Mouse (Mus musculus) neural tube, embryonic 15.5 days (tissue): ENCODE measurements around the gene Msi2. TPM values are rescaled to one million over a fixed set of nuclear protein-coding genes. Genes with fewer than 3 reads are reported as not detected.

Experiments
- ATAC-seq: fragments of 200-750 bp; cut with Nextera tagmentation; 2 replicates; pipeline ENCODE4 v1.8.0; 2017; ENCODE audit warnings: mild to moderate bottlenecking, moderate TSS enrichment, moderate library complexity; ENCODE audit not compliant: low FRiP score
- H3K27ac ChIP-seq: fragments of 300-500 bp; sonication (generic); replicated peaks from 2 replicates; pipeline ENCODE4 v1.5.1; 2015; ENCODE audit warnings: mild to moderate bottlenecking, inconsistent platforms
- H3K27me3 ChIP-seq: fragments of 300-500 bp; sonication (generic); replicated peaks from 2 replicates; pipeline ENCODE4 v1.6.1; 2015; ENCODE audit warnings: inconsistent platforms
- H3K36me3 ChIP-seq: fragments of 300-500 bp; sonication (generic); 2 replicates; pipeline ENCODE4 v1.6.1; 2015; ENCODE audit warnings: inconsistent platforms
- H3K4me1 ChIP-seq: fragments of 300-500 bp; sonication (generic); 2 replicates; pipeline ENCODE4 v1.6.1; 2015; ENCODE audit warnings: inconsistent platforms
- H3K4me2 ChIP-seq: fragments of 300-500 bp; sonication (generic); 2 replicates; pipeline ENCODE4 v1.6.1; 2015; ENCODE audit warnings: inconsistent platforms, mild to moderate bottlenecking, moderate library complexity
- H3K4me3 ChIP-seq: fragments of 300-500 bp; sonication (generic); replicated peaks from 2 replicates; pipeline ENCODE4 v1.5.1; 2015; ENCODE audit warnings: mild to moderate bottlenecking, inconsistent platforms
- H3K9ac ChIP-seq: fragments of 300-500 bp; sonication (generic); replicated peaks from 2 replicates; pipeline ENCODE4 v1.6.1; 2015; ENCODE audit warnings: mild to moderate bottlenecking, inconsistent platforms
- H3K9me3 ChIP-seq: fragments of 300-500 bp; sonication (generic); replicated peaks from 2 replicates; pipeline ENCODE4 v1.6.1; 2016; ENCODE audit warnings: inconsistent platforms
- WGBS: fragments of 180-500 bp; shearing (Covaris S2); methylation state at CpG from one replicate; pipeline ENCODE4 v1.1.7; 2015; ENCODE audit warnings: mixed read lengths; 5-methylcytosine and 5-hydroxymethylcytosine counted together
- polyA plus RNA-seq: library from polyadenylated mRNA; unstranded; fragments of >200 nt; fragmentation: Nextera tagmentation; extraction: Ambion mirVana; gene quantifications from 2 replicates; pipeline ENCODE4 v1.2.1, GENCODE M21; 2015

Msi2 gene
- polyA plus RNA-seq, 1 experiment from 2014 or later = 20.7 TPM

DNA sequence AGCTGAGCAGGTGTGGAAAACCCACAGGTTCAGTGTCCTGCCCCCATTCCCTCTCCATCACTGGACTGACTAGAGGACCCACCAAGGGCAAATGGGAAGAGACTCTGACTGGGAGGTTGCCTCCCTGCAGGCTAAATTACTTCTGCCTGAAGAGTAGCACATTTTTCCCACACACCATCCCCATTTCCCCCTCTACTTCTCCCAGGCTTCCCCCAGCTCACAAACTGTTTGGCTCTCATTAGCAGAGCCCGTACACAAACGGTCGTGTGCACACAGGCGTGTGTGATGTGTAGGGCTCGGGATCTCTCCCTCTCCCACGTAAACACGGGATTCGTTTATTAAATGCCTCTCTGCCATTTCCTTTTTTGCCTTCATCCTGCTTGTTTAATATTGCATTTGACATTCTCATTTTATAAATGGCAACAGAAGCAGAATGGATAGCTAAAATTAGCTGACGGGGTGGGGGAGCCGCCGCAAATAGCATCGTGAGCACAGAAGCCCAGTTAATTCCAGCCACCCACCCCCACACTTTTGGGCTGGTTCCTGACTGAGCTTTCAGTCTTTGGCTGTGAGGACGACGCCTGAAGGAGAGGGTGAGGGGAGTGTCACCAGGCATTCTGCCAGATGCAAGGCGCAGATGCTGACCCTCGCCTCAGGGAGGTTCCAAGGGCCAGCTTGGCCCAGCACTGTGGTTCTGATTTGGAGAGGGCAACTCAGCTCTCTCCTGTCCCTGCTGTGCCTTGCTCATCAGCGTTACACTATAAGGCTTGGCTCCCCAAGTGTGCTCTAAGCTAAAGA is 313.3 kb downstream of the Msi2 start:
- 13% methylated on average over 17 of the region's 17 CpGs for WGBS
- Histone ChIP-seq H3K27ac (peak overlapping the region; percentile 79), H3K9me3 (no peaks in the 10 kb centered on the region), H3K27me3 (no peaks in the 10 kb centered on the region), H3K4me2 (peak overlapping the region; percentile 38), H3K4me1 (peaks cover 66% of the 10 kb centered on the region), H3K36me3 (no peaks in the 10 kb centered on the region), H3K9ac (no peak overlapping the region), H3K4me3 (no peak overlapping the region)
- ATAC-seq = peak; percentile 56

DNA sequence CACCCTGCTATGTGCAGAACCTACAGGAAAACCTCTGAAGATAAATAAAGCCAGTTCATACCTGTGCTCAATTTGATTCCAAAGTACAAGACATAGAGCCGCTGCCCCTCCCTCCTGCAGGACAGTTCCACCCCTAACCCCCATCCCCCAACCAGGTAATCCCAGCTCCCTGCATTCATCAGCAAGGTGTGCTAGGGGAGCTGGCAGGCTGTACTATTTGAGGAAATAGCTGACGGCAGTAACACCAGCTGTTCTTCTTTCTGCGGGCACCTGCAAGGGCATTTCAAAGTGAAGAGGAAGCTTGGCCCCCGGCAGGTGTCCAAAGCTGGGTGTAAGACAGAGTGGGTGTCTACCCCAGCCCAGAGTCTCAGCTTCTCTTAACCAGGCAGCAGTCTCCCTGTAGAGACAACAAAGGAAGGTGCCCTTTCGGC is 314.1 kb downstream of the Msi2 start:
- Histone ChIP-seq H3K4me2 (peak overlapping the region; percentile 38; the same call in 1 of the 2 replicates), H3K27ac (peak overlapping the region; percentile 79), H3K9ac (no peak overlapping the region), H3K4me1 (peaks cover 70% of the 10 kb centered on the region), H3K4me3 (no peak overlapping the region), H3K27me3 (no peaks in the 10 kb centered on the region), H3K9me3 (no peaks in the 10 kb centered on the region), H3K36me3 (no peaks in the 10 kb centered on the region)
- ATAC-seq = no peak
- WGBS = 46% methylated on average over 5 of the region's 5 CpGs

DNA sequence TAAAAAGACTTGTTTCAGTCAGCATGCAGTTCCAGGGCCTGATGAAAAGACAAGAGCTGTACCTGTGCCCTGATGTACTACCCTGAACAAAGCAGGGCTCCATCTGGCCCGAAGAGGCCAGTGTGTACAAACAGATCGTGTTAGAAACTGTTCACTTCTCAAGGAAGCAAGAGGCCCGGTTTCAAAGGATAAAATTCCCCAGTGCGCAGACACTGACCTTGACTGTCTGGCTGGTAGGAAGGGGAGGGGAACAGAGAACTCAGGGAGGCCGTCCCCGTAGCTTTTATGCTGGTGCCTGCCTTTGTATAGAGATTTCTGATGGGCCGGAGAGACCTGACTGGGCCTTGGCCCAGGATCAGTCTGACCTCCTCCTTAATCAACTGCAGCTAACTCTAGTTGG is 316.0 kb downstream of the Msi2 start:
- Histone ChIP-seq H3K9ac (no peak overlapping the region), H3K27ac (peak overlapping the region; percentile 64), H3K27me3 (no peaks in the 10 kb centered on the region), H3K4me2 (no peak overlapping the region), H3K4me3 (no peak overlapping the region), H3K36me3 (no peaks in the 10 kb centered on the region), H3K9me3 (no peaks in the 10 kb centered on the region), H3K4me1 (peaks cover 70% of the 10 kb centered on the region)
- no peak for ATAC-seq
- 32% methylated on average over 7 of the region's 7 CpGs for WGBS

DNA sequence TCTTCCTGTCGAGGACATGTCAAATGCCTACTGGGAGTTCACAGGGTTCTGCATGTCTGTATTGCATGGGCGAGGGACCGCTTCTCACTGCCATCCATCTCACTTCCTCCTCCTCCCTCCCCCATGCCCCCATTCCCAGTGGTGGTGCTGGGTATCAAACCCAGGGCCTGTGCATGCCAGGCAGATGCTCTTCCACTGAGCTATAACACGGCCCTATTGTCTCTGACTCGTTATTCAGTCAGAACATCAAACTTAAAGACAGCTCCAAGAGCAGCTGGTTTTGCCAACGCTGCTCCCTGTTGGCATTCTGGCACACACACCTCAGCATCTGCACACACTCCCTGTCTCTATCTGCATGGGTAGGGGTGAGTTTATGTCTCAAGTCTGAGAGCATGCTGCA is 317.0 kb downstream of the Msi2 start:
- peaks cover 62% of the 10 kb centered on the region for H3K4me1 ChIP-seq

DNA sequence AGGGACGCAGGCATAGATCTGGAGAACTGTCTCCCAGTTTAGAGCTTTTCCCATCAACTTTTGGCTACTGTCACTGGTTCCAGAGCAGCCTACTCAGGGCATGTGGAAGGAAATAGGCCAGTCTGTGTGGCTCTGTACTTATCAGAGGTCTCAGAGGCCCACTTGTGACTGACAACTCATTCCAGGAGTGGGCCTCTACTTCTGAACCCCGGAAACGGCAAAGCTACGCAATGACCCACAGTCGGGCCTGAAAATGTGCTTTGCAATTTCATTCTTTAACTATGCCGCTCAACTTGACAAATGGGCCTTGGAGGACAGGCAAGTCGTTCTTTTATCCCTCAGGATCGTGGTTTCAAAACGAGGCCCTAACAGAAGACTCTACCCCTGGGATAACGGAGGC is 317.4 kb downstream of the Msi2 start:
- peaks cover 60% of the 10 kb centered on the region for H3K4me1 ChIP-seq
- peak overlapping the region; percentile 4; the same call in 1 of the 2 replicates for H3K27ac ChIP-seq
- H3K9ac ChIP-seq = no peak overlapping the region
- no peaks in the 10 kb centered on the region for H3K36me3 ChIP-seq
- WGBS = 63% methylated on average over 10 of the region's 10 CpGs
- no peak overlapping the region for H3K4me3 ChIP-seq
- H3K4me2 ChIP-seq = no peak overlapping the region
- H3K9me3 ChIP-seq = no peaks in the 10 kb centered on the region
- H3K27me3 ChIP-seq = no peaks in the 10 kb centered on the region
- no peak for ATAC-seq

More for the DNA sequence above, 317.0 kb downstream of the Msi2 start:
- 32% methylated on average over 6 of the region's 6 CpGs for WGBS
- no peak overlapping the region for H3K4me2 ChIP-seq
- no peak overlapping the region for H3K4me3 ChIP-seq
- H3K9ac ChIP-seq = no peak overlapping the region
- ATAC-seq = no peak
- H3K9me3 ChIP-seq = no peaks in the 10 kb centered on the region
- no peaks in the 10 kb centered on the region for H3K27me3 ChIP-seq
- no peaks in the 10 kb centered on the region for H3K36me3 ChIP-seq
- peak overlapping the region; percentile 64 for H3K27ac ChIP-seq

DNA sequence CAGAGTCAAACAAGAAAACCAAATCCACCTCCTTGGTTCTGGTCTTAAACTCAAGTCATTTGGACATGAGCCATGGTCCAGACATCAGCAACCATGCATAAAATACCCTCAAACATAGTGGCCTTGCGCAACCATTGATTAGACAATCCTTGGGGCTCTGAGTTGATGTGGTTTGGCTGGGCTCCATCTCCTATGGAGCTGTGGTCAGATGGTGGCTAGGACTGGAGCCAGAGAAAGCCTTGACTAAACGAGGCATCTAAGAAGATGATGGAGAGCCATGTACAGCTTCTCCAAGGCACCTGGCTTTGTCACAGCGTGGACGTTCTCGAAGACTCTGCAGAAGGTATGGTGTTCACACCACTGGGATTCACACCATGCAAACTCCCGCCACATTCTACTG is 318.1 kb downstream of the Msi2 start:
- ATAC-seq = no peak
- H3K27ac ChIP-seq = no peak overlapping the region

DNA sequence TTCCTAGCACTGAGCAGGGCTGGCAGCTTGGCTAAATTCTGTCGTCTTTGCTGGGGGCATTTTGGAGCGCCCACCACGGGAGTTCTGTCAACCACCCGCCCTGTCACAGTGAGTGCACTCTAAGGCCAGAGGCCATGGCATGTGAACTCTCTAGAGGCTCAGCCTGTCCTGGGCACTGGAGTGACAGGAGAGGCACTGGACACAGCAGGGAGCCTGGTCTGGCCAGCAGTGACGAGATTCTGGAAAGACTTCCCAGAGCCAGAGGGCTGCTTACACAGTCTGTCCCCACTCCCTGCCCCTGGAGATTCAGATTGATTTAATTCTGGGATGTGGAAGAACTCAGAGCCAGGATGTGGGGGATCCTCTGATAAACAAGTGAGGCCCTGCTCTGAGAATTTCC is 318.9 kb downstream of the Msi2 start:
- WGBS = 58% methylated on average over 5 of the region's 5 CpGs
- no peak for ATAC-seq
- Histone ChIP-seq H3K4me3 (no peak overlapping the region), H3K9ac (no peak overlapping the region), H3K4me1 (peaks cover 63% of the 10 kb centered on the region), H3K27ac (no peak overlapping the region; the same call in 1 of the 2 replicates), H3K27me3 (no peaks in the 10 kb centered on the region), H3K36me3 (no peaks in the 10 kb centered on the region), H3K4me2 (no peak overlapping the region), H3K9me3 (no peaks in the 10 kb centered on the region)

More for the DNA sequence above, 318.1 kb downstream of the Msi2 start:
- H3K9ac ChIP-seq = no peak overlapping the region
- no peaks in the 10 kb centered on the region for H3K27me3 ChIP-seq
- WGBS = 77% methylated on average over 6 of the region's 6 CpGs
- peaks cover 63% of the 10 kb centered on the region for H3K4me1 ChIP-seq
- no peak overlapping the region for H3K4me3 ChIP-seq
- H3K36me3 ChIP-seq = no peaks in the 10 kb centered on the region
- H3K4me2 ChIP-seq = no peak overlapping the region
- H3K9me3 ChIP-seq = no peaks in the 10 kb centered on the region

DNA sequence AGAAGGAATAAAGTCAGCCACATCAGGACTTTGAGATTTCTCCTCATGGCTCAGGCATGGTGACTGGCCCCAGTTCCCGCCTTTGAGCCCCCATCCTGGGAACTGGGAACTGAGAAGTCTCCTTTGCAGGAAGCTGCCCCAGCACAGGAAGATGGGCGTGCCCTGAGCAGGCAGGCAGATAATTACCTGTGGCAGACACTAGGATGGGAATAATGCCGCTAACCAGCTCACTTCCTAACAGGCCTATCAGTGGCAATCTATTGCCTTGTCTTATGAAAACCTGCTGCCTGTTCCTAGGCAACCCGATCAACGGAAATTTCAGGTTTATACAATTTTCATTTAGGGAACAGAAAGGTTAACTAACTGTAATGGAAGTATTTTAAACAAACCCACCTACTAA is 319.3 kb downstream of the Msi2 start:
- H3K9ac ChIP-seq = no peak overlapping the region
- WGBS = 79% methylated on average over 5 of the region's 5 CpGs
- no peak for ATAC-seq

DNA sequence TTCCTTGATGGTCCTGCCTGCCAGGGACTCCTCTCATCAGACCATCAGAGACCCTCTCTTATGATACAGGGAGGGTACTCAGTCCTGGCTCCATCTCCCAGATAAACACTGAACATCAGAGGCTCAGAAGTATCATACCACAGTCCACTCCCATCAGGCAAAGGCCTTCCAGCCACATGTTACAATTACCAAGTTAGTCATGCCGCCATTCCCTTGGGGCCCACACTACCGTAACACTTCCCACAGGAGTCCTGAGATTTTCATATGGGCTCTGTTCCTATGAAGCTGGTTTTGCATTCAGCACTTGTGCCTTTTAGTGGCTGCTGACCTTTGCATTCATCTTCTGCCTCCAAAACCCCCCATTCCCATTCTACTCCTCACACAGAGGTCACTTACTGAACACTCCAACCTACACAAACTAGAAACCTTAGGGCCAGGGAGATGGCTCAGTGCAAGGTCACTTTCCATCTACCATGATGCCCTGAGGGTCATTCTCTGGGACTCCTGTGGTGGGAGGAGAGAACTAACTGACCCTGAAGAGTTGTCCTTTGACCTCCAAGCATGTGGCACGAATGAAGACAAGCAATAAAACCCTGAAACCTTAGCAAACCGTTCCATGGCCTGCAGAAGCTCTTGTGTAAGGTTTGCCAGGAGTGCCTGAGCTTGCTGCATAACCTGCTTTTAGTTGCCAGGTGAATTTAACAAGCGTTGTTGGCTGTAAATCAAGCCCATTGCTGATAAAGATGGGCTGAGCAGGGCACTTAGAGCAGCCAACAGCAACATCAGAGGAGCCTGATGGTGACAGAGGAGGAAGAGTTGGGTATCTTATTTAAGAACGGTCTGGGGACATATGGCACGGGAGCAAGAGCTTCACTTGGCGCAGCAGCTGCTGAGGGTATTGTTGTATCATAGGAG is 323.0 kb downstream of the Msi2 start:
- Histone ChIP-seq H3K36me3 (no peaks in the 10 kb centered on the region), H3K4me2 (no peak overlapping the region), H3K9me3 (no peaks in the 10 kb centered on the region), H3K4me3 (no peak overlapping the region), H3K27ac (peak overlapping the region; percentile 57; the same call in 1 of the 2 replicates), H3K9ac (no peak overlapping the region), H3K27me3 (no peaks in the 10 kb centered on the region), H3K4me1 (peaks cover 29% of the 10 kb centered on the region)
- 42% methylated on average over 8 of the region's 8 CpGs for WGBS
- ATAC-seq = no peak

More for the DNA sequence above, 319.3 kb downstream of the Msi2 start:
- Histone ChIP-seq H3K36me3 (no peaks in the 10 kb centered on the region), H3K4me3 (no peak overlapping the region), H3K9me3 (no peaks in the 10 kb centered on the region), H3K27me3 (no peaks in the 10 kb centered on the region), H3K4me1 (peaks cover 63% of the 10 kb centered on the region), H3K27ac (no peak overlapping the region), H3K4me2 (no peak overlapping the region)

DNA sequence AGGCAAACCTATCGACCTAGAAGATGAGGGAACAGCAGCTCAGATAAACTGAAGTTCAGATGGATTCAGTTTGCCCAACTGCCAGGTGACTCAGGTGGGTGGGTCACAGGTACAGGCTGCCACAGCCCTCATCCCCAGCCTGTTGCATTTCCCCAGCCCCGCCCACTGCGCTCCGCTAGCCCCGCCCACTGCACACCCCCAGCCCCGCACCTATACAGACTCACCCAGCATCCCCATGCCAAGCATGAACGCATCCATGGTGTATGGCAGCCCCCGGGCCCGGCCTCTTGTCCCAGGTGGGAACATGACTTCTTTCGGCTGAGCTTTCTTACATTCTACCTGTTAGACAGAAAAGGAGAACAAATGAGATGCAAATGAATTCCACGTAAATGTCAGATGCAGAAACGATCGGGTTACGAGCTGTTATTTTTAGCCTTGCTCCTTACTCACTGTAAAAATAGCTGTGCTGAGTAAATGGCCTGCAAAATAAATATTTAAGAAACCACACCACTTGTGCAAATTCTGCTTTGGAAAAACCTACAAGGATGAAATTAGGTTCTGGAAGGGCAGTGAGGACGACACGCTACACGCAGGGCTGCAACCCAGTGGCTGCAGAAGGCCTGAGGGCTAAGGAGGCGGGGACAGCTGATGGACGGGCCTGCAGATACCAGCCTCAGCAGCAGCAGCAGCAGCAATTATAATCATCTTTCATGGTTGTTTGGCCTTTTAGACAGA is 323.8 kb downstream of the Msi2 start:
- Histone ChIP-seq H3K4me1 (peaks cover 27% of the 10 kb centered on the region), H3K4me2 (no peak overlapping the region), H3K27me3 (no peaks in the 10 kb centered on the region), H3K9me3 (no peaks in the 10 kb centered on the region), H3K4me3 (no peak overlapping the region), H3K36me3 (no peaks in the 10 kb centered on the region), H3K9ac (no peak overlapping the region), H3K27ac (peak overlapping the region; percentile 57)
- 63% methylated on average over 19 of the region's 19 CpGs for WGBS
- no peak for ATAC-seq

DNA sequence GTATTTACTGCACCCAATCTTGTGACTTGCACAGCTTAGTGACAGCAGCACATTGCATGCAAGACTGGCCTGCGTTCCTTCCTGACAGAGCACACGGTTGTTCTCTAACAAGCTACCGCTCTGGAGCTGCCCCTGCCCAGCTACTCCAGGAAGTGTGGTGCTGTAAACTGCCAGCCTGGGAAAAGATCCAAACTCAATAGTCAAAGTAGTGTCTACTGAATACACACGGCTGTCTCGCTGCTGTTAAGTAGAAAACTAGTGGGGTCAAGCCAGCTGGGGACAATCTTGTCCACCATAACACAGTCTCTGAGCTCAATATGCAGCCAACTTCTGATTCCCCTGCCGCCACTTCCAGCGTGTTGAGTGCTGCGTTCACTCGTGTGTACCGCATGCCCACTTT is 325.6 kb downstream of the Msi2 start:
- no peak for ATAC-seq
- H3K4me2 ChIP-seq = no peak overlapping the region
- H3K27me3 ChIP-seq = no peaks in the 10 kb centered on the region
- no peaks in the 10 kb centered on the region for H3K9me3 ChIP-seq
- 67% methylated on average over 10 of the region's 10 CpGs for WGBS
- no peaks in the 10 kb centered on the region for H3K36me3 ChIP-seq
- peaks cover 26% of the 10 kb centered on the region for H3K4me1 ChIP-seq
- no peak overlapping the region for H3K27ac ChIP-seq
- no peak overlapping the region for H3K4me3 ChIP-seq
- no peak overlapping the region for H3K9ac ChIP-seq
